Mouse (Mus musculus) hindbrain, postnatal 0 days (tissue): ENCODE measurements around the gene Lrrfip2. TPM values are rescaled to one million over a fixed set of nuclear protein-coding genes. Genes with fewer than 3 reads are reported as not detected.

Experiments
- ATAC-seq: fragments of 200-750 bp; cut with Nextera tagmentation; 2 replicates; pipeline ENCODE4 v1.8.0; 2017; ENCODE audit warnings: mild to moderate bottlenecking, moderate TSS enrichment, moderate library complexity
- DNase-seq: peaks from one replicate; pipeline ENCODE4 v3.0.0-alpha.2; 2015; ENCODE audit warnings: low spot score
- H3K27ac ChIP-seq: fragments of 300-500 bp; sonication (generic); 2 replicates; pipeline ENCODE4 v1.5.1; 2014; ENCODE audit warnings: mild to moderate bottlenecking
- H3K27me3 ChIP-seq: fragments of 300-500 bp; sonication (generic); 2 replicates; pipeline ENCODE4 v1.6.1; 2014; ENCODE audit warnings: low read length, mixed read lengths; ENCODE audit not compliant: insufficient read depth
- H3K36me3 ChIP-seq: fragments of 300-500 bp; sonication (generic); 2 replicates; pipeline ENCODE4 v1.6.1; 2014; ENCODE audit warnings: low read length, mixed read lengths; ENCODE audit not compliant: insufficient read depth
- H3K4me1 ChIP-seq: fragments of 300-500 bp; sonication (generic); 2 replicates; pipeline ENCODE4 v1.6.1; 2014; ENCODE audit warnings: antibody characterized with exemption, low read length, mixed read lengths; ENCODE audit not compliant: insufficient read depth
- H3K4me2 ChIP-seq: fragments of 300-500 bp; sonication (generic); 2 replicates; pipeline ENCODE4 v1.6.1; 2014; ENCODE audit warnings: low read depth, mild to moderate bottlenecking, low read length, moderate library complexity, mixed read lengths
- H3K4me3 ChIP-seq: fragments of 300-500 bp; sonication (generic); 2 replicates; pipeline ENCODE4 v1.5.1; 2014; ENCODE audit warnings: low read length
- H3K9ac ChIP-seq: fragments of 300-500 bp; sonication (generic); replicated peaks from 2 replicates; pipeline ENCODE4 v1.6.1; 2014; ENCODE audit warnings: mild to moderate bottlenecking, low read length, moderate library complexity, mixed read lengths
- H3K9me3 ChIP-seq: fragments of 300-500 bp; sonication (generic); 2 replicates; pipeline ENCODE4 v1.6.1; 2016; ENCODE audit warnings: low read length, mixed read lengths
- CTCF ChIP-seq: IDR thresholded peaks from 2 replicates; pipeline ENCODE4 v1.5.1; 2016; ENCODE audit warnings: antibody characterized with exemption, control low read depth, low read depth
- WGBS: fragments of 180-500 bp; shearing (Covaris S2); extraction: QIAGEN DNeasy Blood & Tissue Kit; methylation state at CpG from one replicate; pipeline ENCODE4 v1.1.7; 2014; 5-methylcytosine and 5-hydroxymethylcytosine counted together
- polyA plus RNA-seq: library from polyadenylated mRNA; unstranded; fragments of >200 nt; fragmentation: Nextera tagmentation; extraction: Ambion mirVana; gene quantifications from 2 replicates; pipeline ENCODE4 v1.2.1, GENCODE M21; 2015
- total RNA-seq: library from RNA; depleted of rRNA; stranded (reverse); fragments of >200 nt; gene quantifications from 2 replicates; pipeline ENCODE4 v1.2.3, GENCODE M21; 2014

The Lrrfip2 gene
- total and polyA plus RNA-seq, 2 experiments from 2014 or later, result 20.8 to 38.8 TPM

DNA sequence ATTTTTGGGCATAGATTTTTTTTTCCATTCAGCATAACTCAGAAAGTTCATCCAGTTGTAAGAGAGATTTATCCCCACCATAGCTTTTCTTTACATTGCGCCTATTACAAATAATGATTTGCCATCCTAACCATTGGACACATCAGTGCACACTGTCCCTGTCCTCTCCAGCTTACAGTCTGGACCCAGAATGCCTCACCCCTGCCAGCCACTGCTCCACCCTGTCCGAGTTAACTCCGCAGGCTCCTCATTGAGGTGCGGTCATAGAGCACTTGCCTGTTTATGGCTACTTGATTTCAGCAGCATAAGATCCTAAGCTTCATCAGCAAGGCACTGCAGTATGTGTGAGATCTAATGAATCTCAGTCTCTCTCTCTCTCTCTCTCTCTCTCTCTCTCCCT lies 93.0 kb downstream of the Lrrfip2 start:
- peaks cover 4% of the 10 kb centered on the region; the same call in 1 of the 2 replicates for H3K36me3 ChIP-seq
- 86% methylated on average over 4 of the region's 4 CpGs for WGBS
- no peak overlapping the region for H3K4me2 ChIP-seq
- TF ChIP-seq CTCF, result no peak
- H3K9me3 ChIP-seq, result no peaks in the 10 kb centered on the region
- no peaks in the 10 kb centered on the region for H3K27me3 ChIP-seq
- no peak for ATAC-seq
- H3K4me3 ChIP-seq, result no peak overlapping the region
- no peaks in the 10 kb centered on the region for H3K4me1 ChIP-seq
- H3K9ac ChIP-seq, result no peak overlapping the region
- H3K27ac ChIP-seq, result no peak overlapping the region
- no peak for DNase-seq

DNA sequence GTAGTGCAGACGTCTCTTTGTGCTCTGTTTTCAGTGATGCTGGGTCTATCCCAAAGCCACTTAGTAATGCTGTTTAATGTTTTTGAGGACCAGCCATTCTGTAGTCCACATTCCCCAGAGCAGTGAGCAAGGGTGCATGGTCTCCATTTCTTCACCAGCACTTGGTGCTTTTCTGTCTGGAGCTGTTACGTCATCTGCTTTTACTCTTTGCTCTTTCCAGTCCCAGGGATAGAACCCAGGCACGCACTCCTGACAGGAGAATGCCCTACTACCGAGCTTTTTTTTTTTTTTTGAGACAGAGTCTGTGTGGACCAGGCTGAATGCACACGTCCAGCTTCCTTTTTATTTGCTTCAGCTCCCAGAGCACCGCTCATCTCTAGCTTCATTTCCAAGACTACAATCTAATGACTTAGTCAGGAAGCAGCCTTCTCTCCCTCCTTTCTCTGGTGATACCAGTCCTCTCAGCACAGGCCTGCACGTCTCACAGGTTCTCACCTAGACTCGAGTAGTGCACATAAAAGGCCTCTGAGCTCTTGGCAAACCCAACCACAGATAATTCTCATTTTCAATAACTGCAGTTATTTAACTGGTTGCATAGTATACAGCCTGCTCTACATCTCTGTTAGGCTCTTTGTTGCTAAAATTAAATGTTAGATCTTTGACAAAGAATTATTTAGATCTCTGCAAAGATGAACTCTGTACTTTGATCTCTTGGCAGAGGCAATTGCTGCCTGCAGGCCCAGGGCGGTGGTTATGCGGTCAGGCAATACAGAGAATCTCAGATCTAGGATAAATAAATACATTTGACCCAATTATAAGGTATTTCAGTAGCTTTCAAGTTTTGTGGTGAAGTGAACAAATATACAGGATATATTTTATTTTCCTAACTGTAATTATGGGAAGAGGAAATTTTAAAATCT lies 94.0 kb downstream of the Lrrfip2 start:
- ATAC-seq, result no peak
- 83% methylated on average over 10 of the region's 10 CpGs for WGBS

DNA sequence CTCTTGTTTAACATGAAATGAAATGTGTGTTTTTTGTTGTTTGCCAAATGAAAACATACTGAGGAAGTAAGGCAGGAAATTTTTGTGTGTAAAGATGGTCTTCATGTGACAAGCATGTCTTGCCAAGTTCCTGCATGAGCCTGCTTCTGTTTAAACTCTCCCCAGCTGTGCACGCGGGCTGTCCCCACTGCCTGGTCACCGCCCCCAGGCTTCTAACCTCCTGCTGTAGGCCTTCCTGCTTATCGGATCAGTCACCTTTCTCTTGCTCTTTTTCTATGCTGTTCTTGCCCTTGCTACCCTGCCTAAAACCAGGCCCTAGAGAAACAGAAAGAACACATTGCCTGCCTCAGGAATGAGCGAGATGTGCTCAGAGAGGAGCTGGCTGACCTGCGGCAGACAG lies 96.1 kb downstream of the Lrrfip2 start:
- Histone ChIP-seq H3K4me2 (no peak overlapping the region), H3K27ac (no peak overlapping the region), H3K9ac (no peak overlapping the region), H3K4me3 (no peak overlapping the region), H3K4me1 (no peaks in the 10 kb centered on the region), H3K27me3 (no peaks in the 10 kb centered on the region), H3K9me3 (no peaks in the 10 kb centered on the region), H3K36me3 (peaks cover 5% of the 10 kb centered on the region; the same call in 1 of the 2 replicates)
- ATAC-seq (no peak), DNase-seq (no peak)
- 71% methylated on average over 6 of the region's 6 CpGs for WGBS
- TF ChIP-seq CTCF, result no peak

More for the DNA sequence above, 94.0 kb downstream of the Lrrfip2 start:
- no peaks in the 10 kb centered on the region for H3K27me3 ChIP-seq
- H3K9me3 ChIP-seq, result no peaks in the 10 kb centered on the region
- no peak overlapping the region for H3K9ac ChIP-seq
- H3K36me3 ChIP-seq, result peaks cover 4% of the 10 kb centered on the region; the same call in 1 of the 2 replicates
- TF ChIP-seq CTCF, result no peak
- no peak overlapping the region for H3K27ac ChIP-seq
- no peak for DNase-seq
- H3K4me1 ChIP-seq, result no peaks in the 10 kb centered on the region
- H3K4me3 ChIP-seq, result no peak overlapping the region
- no peak overlapping the region for H3K4me2 ChIP-seq

GRCm38 (mm10) chr9:111216424-111216823 lies 99.0 kb downstream of the Lrrfip2 start:
- Histone ChIP-seq H3K36me3 (peaks cover 17% of the 10 kb centered on the region), H3K9me3 (no peaks in the 10 kb centered on the region), H3K27me3 (no peaks in the 10 kb centered on the region), H3K4me2 (no peak overlapping the region), H3K27ac (no peak overlapping the region), H3K4me3 (no peak overlapping the region), H3K4me1 (no peaks in the 10 kb centered on the region), H3K9ac (no peak overlapping the region)
- ATAC-seq (no peak), DNase-seq (no peak)
- no peak for TF ChIP-seq CTCF

- DNase-seq, result no peak
- H3K4me2 ChIP-seq, result no peak overlapping the region
- no peaks in the 10 kb centered on the region for H3K27me3 ChIP-seq
- peaks cover 42% of the 10 kb centered on the region for H3K36me3 ChIP-seq
- no peak for TF ChIP-seq CTCF
- no peaks in the 10 kb centered on the region for H3K4me1 ChIP-seq
- no peak overlapping the region for H3K27ac ChIP-seq
- 93% methylated on average over 5 of the region's 5 CpGs for WGBS
- H3K4me3 ChIP-seq, result no peak overlapping the region
- no peaks in the 10 kb centered on the region for H3K9me3 ChIP-seq
- ATAC-seq, result no peak
- H3K9ac ChIP-seq, result no peak overlapping the region
These were observed 103.2 kb downstream of the Lrrfip2 start for GRCm38 (mm10) chr9:111220551-111221080.

DNA sequence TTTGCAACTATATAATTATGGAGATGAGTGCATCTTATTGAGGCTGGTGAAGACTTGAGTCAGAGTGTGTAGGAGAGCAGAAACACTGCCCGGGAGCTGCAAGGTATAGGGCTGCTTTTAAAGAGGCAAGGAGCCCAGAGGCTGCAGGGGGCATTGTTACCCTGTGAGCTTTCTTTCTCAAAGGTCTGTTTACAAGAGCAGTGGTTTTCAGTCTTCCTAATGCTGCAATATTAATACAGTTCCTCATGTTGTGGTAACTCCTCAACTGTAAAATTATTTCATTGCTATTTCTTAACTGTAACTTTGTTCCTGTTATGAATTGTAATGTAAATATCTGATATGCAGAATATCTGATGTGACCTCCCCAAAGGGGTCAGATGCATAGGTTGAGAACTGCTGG lies 104.2 kb downstream of the Lrrfip2 start:
- no peaks in the 10 kb centered on the region for H3K9me3 ChIP-seq
- H3K36me3 ChIP-seq, result peaks cover 45% of the 10 kb centered on the region
- no peak overlapping the region for H3K4me3 ChIP-seq
- no peak overlapping the region for H3K27ac ChIP-seq
- TF ChIP-seq CTCF, result no peak
- no peak for ATAC-seq
- H3K27me3 ChIP-seq, result no peaks in the 10 kb centered on the region
- no peak for DNase-seq
- no peak overlapping the region for H3K4me2 ChIP-seq
- H3K4me1 ChIP-seq, result no peaks in the 10 kb centered on the region
- no peak overlapping the region for H3K9ac ChIP-seq
- 85% methylated on average over 1 of the region's 1 CpGs for WGBS

- Histone ChIP-seq H3K27me3 (no peaks in the 10 kb centered on the region), H3K36me3 (peaks cover 59% of the 10 kb centered on the region), H3K9me3 (no peaks in the 10 kb centered on the region), H3K4me2 (no peak overlapping the region), H3K4me3 (no peak overlapping the region), H3K4me1 (no peaks in the 10 kb centered on the region), H3K9ac (no peak overlapping the region), H3K27ac (no peak overlapping the region)
- no peak for ATAC-seq
- WGBS, result 92% methylated on average over 5 of the region's 5 CpGs
- TF ChIP-seq CTCF, result no peak
- DNase-seq, result no peak
These were observed 106.0 kb downstream of the Lrrfip2 start for GRCm38 (mm10) chr9:111223406-111223805.
